Comparison of ENCODE assay signal across 19 mouse cellular contexts in the genomic region with DNA sequence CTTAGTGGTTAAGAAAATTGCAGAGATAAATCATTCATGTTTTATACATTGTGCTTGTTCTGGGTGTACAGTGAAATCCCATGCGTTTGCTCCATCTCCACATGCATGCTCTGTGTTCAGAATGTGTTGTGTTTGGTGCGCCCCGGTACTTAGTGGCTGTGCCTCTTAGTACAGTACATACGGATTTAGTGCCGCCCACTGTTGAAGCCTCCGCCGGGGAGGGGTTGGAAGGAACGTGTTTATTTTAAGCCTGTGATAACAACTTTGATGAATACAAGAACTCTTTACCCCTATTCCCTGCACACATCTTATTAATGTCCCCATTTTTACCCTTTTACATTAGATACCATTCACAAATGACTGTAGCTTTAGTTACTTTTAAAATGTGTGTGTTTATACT. TPM values are rescaled to one million over a fixed set of nuclear protein-coding genes. Genes with fewer than 3 reads are reported as not detected.
DNase-seq lines count a peak whose midpoint lies in the region; ATAC-seq and TF ChIP-seq lines count a peak whose summit lies in the region.
"Had no signal": no experiment of that assay in that cellular context is flagged by ENCODE, and none has a peak within 500 bp of the region (broad histone marks: within the 10 kb centered on the region; RNA-seq: fewer than 3 reads in every experiment).

No protein-coding gene starts in this region.

- TF ChIP-seq CTCF in heart, postnatal 0 days (IDR thresholded peaks at IDR 0.05; ENCODE audit: low read depth) = no peak
- no peak for TF ChIP-seq CTCF in lung, embryonic 14.5 days (IDR thresholded peaks at IDR 0.05; ENCODE audit: low read depth)

- DNase-seq in heart, postnatal 0 days (ENCODE audit: low spot score) = peak; percentile 51
- DNase-seq in heart, postnatal 25 days (ENCODE audit: low spot score) = no peak
- peak; percentile 66 for DNase-seq in lung, embryonic 14.5 days
- DNase-seq in lung, postnatal 36 days = no peak
- peak; percentile 30 to 32 for DNase-seq in right cerebral cortex, postnatal 10 days (ENCODE audit: low spot score in 2 of 2)
- DNase-seq in right cerebral cortex, postnatal 25 days = no peak
- DNase-seq: adrenal gland, adult 2 months; cerebellum, adult 18-20 months; forebrain, postnatal 0 days; gastrocnemius, postnatal 36 days; liver; lung, adult 2 months had no signal

- H3K9ac ChIP-seq in heart, postnatal 0 days (replicated peaks; ENCODE audit: low read depth, low read length) = no peak overlapping the region
- H3K9ac ChIP-seq in lung, embryonic 14.5 days = no peak overlapping the region
- H3K9ac ChIP-seq: forebrain, postnatal 0 days; hindbrain, embryonic 12.5 days; intestine, embryonic 15.5 days; kidney, embryonic 15.5 days had no signal

- 0 out of 2 replicates have a peak, but pooled peaks cover 9% of the 10 kb centered on the region for H3K36me3 ChIP-seq in heart, postnatal 0 days (replicated peaks; ENCODE audit: control insufficient read depth, insufficient read depth, low read length)
- no peaks in the 10 kb centered on the region for H3K36me3 ChIP-seq in lung, embryonic 14.5 days (ENCODE audit: insufficient read depth)
- H3K36me3 ChIP-seq: intestine, embryonic 15.5 days; kidney, embryonic 15.5 days; midbrain, embryonic 10.5 days had no signal

- H3K27me3 ChIP-seq in heart, postnatal 0 days (ENCODE audit: control insufficient read depth, insufficient read depth, low read length) = no peaks in the 10 kb centered on the region
- no peaks in the 10 kb centered on the region for H3K27me3 ChIP-seq in lung, embryonic 14.5 days (ENCODE audit: insufficient read depth, low read length)
- H3K27me3 ChIP-seq: hindbrain, embryonic 12.5 days; intestine, embryonic 15.5 days; kidney, embryonic 15.5 days had no signal

- 29% methylated on average over 8 of the region's 8 CpGs for WGBS in heart, postnatal 0 days
- WGBS in lung, embryonic 14.5 days = 28% methylated on average over 8 of the region's 8 CpGs

- no peaks in the 10 kb centered on the region for H3K9me3 ChIP-seq in heart, postnatal 0 days (replicated peaks; ENCODE audit: control insufficient read depth, low read length)
- no peaks in the 10 kb centered on the region for H3K9me3 ChIP-seq in lung, embryonic 14.5 days (ENCODE audit: low read depth, low read length)
- H3K9me3 ChIP-seq: hindbrain, embryonic 12.5 days; intestine, embryonic 15.5 days; kidney, embryonic 15.5 days; midbrain, embryonic 10.5 days had no signal

- no peak for TF ChIP-seq EP300 in heart, postnatal 0 days (IDR thresholded peaks at IDR 0.05; ENCODE audit: low read depth)

- no peak for ATAC-seq in heart, postnatal 0 days (ENCODE audit: insufficient read depth, low read depth)
- peak; percentile 75; the same call in 1 of the 2 replicates for ATAC-seq in lung, embryonic 14.5 days (ENCODE audit: insufficient read depth)
- no peak for ATAC-seq in megakaryocyte, adult 5-6 weeks (ENCODE audit: poor library complexity, severe bottlenecking)
- ATAC-seq: CD4-positive, CD25-positive, alpha-beta regulatory T cell, adult 4 months; forebrain, postnatal 0 days; intestine, embryonic 15.5 days had no signal

- intact Hi-C loops in heart, postnatal 25 days (cut with DNase I) = no loop called here

- no peak overlapping the region for H3K27ac ChIP-seq in heart, postnatal 0 days (ENCODE audit: low read depth)
- no peak overlapping the region for H3K27ac ChIP-seq in lung, embryonic 14.5 days (ENCODE audit: low read depth)
- H3K27ac ChIP-seq: hindbrain, embryonic 12.5 days; intestine, embryonic 15.5 days; kidney, embryonic 15.5 days; midbrain, embryonic 10.5 days had no signal

- H3K4me2 ChIP-seq in heart, postnatal 0 days (ENCODE audit: low read depth, low read length) = 0 out of 2 replicates have a peak overlapping the region, but pooled peaks have one; percentile 25
- H3K4me2 ChIP-seq in lung, embryonic 14.5 days = no peak overlapping the region
- H3K4me2 ChIP-seq: hindbrain, embryonic 12.5 days; intestine, embryonic 15.5 days; kidney, embryonic 15.5 days had no signal

- H3K4me3 ChIP-seq in heart, postnatal 0 days (ENCODE audit: low read depth, low read length) = no peak overlapping the region
- H3K4me3 ChIP-seq in lung, embryonic 14.5 days (ENCODE audit: low read depth, low read length) = no peak overlapping the region
- H3K4me3 ChIP-seq: hindbrain, embryonic 12.5 days; intestine, embryonic 15.5 days; kidney, embryonic 15.5 days; midbrain, embryonic 10.5 days had no signal

- peaks cover 4% of the 10 kb centered on the region; the same call in 1 of the 2 replicates for H3K4me1 ChIP-seq in heart, postnatal 0 days (ENCODE audit: control insufficient read depth, insufficient read depth)
- peaks cover 3% of the 10 kb centered on the region; the same call in 1 of the 2 replicates for H3K4me1 ChIP-seq in lung, embryonic 14.5 days (ENCODE audit: insufficient read depth)
- H3K4me1 ChIP-seq: hindbrain, embryonic 12.5 days; intestine, embryonic 15.5 days; kidney, embryonic 15.5 days; midbrain, embryonic 10.5 days had no signal

RNA-seq across cellular contexts. Expression of gene Cep112, which starts 39.1 kb away (rescaled TPM):
- total RNA-seq in heart, postnatal 0 days (2014; rRNA removed; ENCODE audit: low replicate concordance) = 0.46 and 1.2 TPM in 2 replicates
- 5.0 and 5.8 TPM in 2 replicates for polyA plus RNA-seq in heart, postnatal 0 days (2015; fragmentation: Nextera tagmentation; extraction: Ambion mirVana)
- total RNA-seq in heart, postnatal 25 days (2021) = 10 to 100 TPM; 11.5 to 11.8 TPM
- polyA plus RNA-seq in lung, embryonic 14.5 days (2014; fragmentation: Nextera tagmentation; extraction: Ambion mirVana) = 20.2 and 21.9 TPM in 2 replicates
- 0.82 and 1.6 TPM in 2 replicates for total RNA-seq in megakaryocyte, adult 5-6 weeks (2015)
- total RNA-seq in megakaryocyte, adult 5-6 weeks (2017) = 0.07 and 0.65 TPM in 2 replicates
- total RNA-seq: MEL had no signal

Comparison
In these comparisons a context has a peak if more than half of its experiments do, and no peak if none do; other contexts are left out.
1. DNase-seq: peak in heart, postnatal 0 days (single experiment), lung, embryonic 14.5 days (single experiment) and right cerebral cortex, postnatal 10 days (2 of 2); none in heart, postnatal 25 days (single experiment), lung, postnatal 36 days (single experiment) and right cerebral cortex, postnatal 25 days (single experiment).